11 mouse cellular contexts compared by ENCODE assay signal in the genomic region with DNA sequence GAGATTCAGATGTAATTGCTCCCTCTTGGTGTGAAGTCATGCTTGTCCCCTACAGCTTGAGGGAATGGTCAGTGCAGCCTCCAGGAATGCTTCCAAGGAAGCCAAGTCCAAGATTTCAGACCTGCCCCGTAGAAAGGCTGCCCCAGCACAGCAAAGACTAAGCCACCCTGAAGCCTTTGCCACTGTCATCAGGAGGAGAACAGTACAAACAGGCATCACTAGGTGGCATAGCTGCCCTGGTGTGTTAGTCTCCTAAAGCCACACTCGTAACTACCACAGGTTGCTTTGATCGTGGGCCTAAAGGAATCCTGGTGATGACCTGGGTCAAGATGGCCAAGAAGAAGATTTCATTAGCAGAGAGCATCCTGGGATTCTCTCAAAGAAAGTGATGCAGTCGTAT.
DNase-seq lines count a peak whose midpoint lies in the region; ATAC-seq and TF ChIP-seq lines count a peak whose summit lies in the region.
"Had no signal": no experiment of that assay in that cellular context is flagged by ENCODE, and none has a peak within 500 bp of the region (broad histone marks: within the 10 kb centered on the region; RNA-seq: fewer than 3 reads in every experiment).

No protein-coding gene starts in this region.

- H3K36me3 ChIP-seq in lung, embryonic 14.5 days (ENCODE audit: insufficient read depth) = no peaks in the 10 kb centered on the region
- H3K36me3 ChIP-seq: G1E; limb, embryonic 13.5 days had no signal

- H3K9ac ChIP-seq in lung, embryonic 14.5 days = no peak overlapping the region
- H3K9ac ChIP-seq: limb, embryonic 13.5 days had no signal

- H3K4me3 ChIP-seq in gastrocnemius, adult 2 months = no peak overlapping the region
- H3K4me3 ChIP-seq in lung, embryonic 14.5 days (ENCODE audit: low read depth, low read length) = no peak overlapping the region
- H3K4me3 ChIP-seq: limb, embryonic 13.5 days; myocyte had no signal

- peak; percentile 60 for TF ChIP-seq CTCF in gastrocnemius, adult 2 months (IDR thresholded peaks at IDR 0.05)
- TF ChIP-seq CTCF in lung, embryonic 14.5 days (IDR thresholded peaks at IDR 0.05; ENCODE audit: low read depth) = peak; percentile 44

- no peak for ATAC-seq in lung, embryonic 14.5 days (ENCODE audit: insufficient read depth)
- ATAC-seq in megakaryocyte, adult 5-6 weeks (ENCODE audit: poor library complexity, severe bottlenecking) = no peak
- ATAC-seq in megakaryocyte-erythroid progenitor cell, adult 5-6 weeks (replicated peaks; ENCODE audit: low FRiP score, low TSS enrichment, poor library complexity, severe bottlenecking) = no peak

- no peak overlapping the region for H3K4me2 ChIP-seq in lung, embryonic 14.5 days
- H3K4me2 ChIP-seq: limb, embryonic 13.5 days had no signal

- no peak overlapping the region for H3K27ac ChIP-seq in gastrocnemius, adult 2 months
- no peak overlapping the region for H3K27ac ChIP-seq in lung, embryonic 14.5 days (ENCODE audit: low read depth)
- H3K27ac ChIP-seq: limb, embryonic 13.5 days had no signal

- WGBS in lung, embryonic 14.5 days = 69% methylated on average over 4 of the region's 4 CpGs

- peaks cover 5% of the 10 kb centered on the region; the same call in 1 of the 2 replicates for H3K4me1 ChIP-seq in lung, embryonic 14.5 days (ENCODE audit: insufficient read depth)

- intact Hi-C loops in gastrocnemius, adult 2 months (cut with DNase I) = loop anchor here (10.0 kb wide), 1 partner anchor 535 kb away; no protein-coding TSS in a partner anchor
- intact Hi-C loops in gastrocnemius, postnatal 14 days (cut with DNase I; ENCODE audit: low total_unique reads) = no loop called here
- intact Hi-C loops in left cerebral cortex, postnatal 14 days (cut with DNase I) = no loop called here

- no peaks in the 10 kb centered on the region for H3K27me3 ChIP-seq in lung, embryonic 14.5 days (ENCODE audit: insufficient read depth, low read length)
- H3K27me3 ChIP-seq: limb, embryonic 13.5 days had no signal

- no peak for DNase-seq in gastrocnemius, adult 2 months
- DNase-seq in gastrocnemius, postnatal 14 days = no peak
- peak; percentile 13 for DNase-seq in lung, embryonic 14.5 days
- DNase-seq in lung, postnatal 25 days (ENCODE audit: low spot score) = no peak
- peak; percentile 32 to 46 for DNase-seq in cerebellum, postnatal 36 days
- DNase-seq in left cerebral cortex, postnatal 14 days (ENCODE audit: low spot score in 2 of 2) = peak; percentile 29 to 33

- no peaks in the 10 kb centered on the region for H3K9me3 ChIP-seq in lung, embryonic 14.5 days (ENCODE audit: low read depth, low read length)
- H3K9me3 ChIP-seq: limb, embryonic 13.5 days had no signal

Comparison
In these comparisons a context has a peak if more than half of its experiments do, and no peak if none do; other contexts are left out.
1. DNase-seq: peak in lung, embryonic 14.5 days (single experiment), cerebellum, postnatal 36 days (2 of 2) and left cerebral cortex, postnatal 14 days (2 of 2); none in gastrocnemius, adult 2 months (single experiment), gastrocnemius, postnatal 14 days (single experiment) and lung, postnatal 25 days (single experiment).